Mouse (Mus musculus): ENCODE data around the gene Map4k4.

- TF ChIP-seq CTCF (IDR thresholded peaks at IDR 0.05; ENCODE audit: low read depth, low read length) = no peak
- no peak for TF ChIP-seq POLR2A (IDR thresholded peaks at IDR 0.05; ENCODE audit: borderline replicate concordance, low read depth, low read length)
These were observed 114.5 kb downstream of the Map4k4 start for GRCm38 (mm10) chr1:40015066-40015678.
